Mouse (Mus musculus) kidney, adult 2 months (tissue): ENCODE measurements at regions not wholly inside any gene's neighbourhood (a gene's known extent, or its start where the extent isn't known, plus 50 kb on each side); places are given as distances from the start of the nearest gene placed in this dataset.

Experiments
- CTCF ChIP-seq: fragments of 200-500 bp; conservative IDR thresholded peaks from 2 replicates; pipeline ENCODE4 v1.5.1; 2011; ENCODE audit warnings: low read depth, mild to moderate bottlenecking, control low read depth, low read length, moderate library complexity, mixed read lengths; ENCODE audit not compliant: insufficient read depth, insufficient read length
- POLR2A ChIP-seq: fragments of 200-500 bp; IDR thresholded peaks from one replicate; pipeline ENCODE4 v1.6.1; 2011; ENCODE audit warnings: low read depth, low read length, control low read depth

- TF ChIP-seq POLR2A (no peak), CTCF (no peak)
Observed at GRCm38 (mm10) chr4:72595494-72595893, 256.9 kb downstream of the Aldoart1 start.
